Mouse (Mus musculus) T-helper 17 cell (primary cell): ENCODE results near the gene Vmn1r30.

ENCODE experiments used
- in situ Hi-C, 2 experiments: fragments of 300-600 bp; cut with MboI, MseI; formaldehyde crosslinking; loops; 1 replicate in 1 of 2; 2 replicates in 1 of 2; pipeline ENCODE4 v1.15.1; 2025; ENCODE audit warnings: high pct_unique_total_duplicates in 2 of 2

The Vmn1r30 gene

GRCm38 (mm10) chr6:58443285-58443684 lies at the start of gene Vmn1r30:
Gene Vmn1r30 (minus strand): TSS chr6:58443385.
- in situ Hi-C loops = no loop called here

- in situ Hi-C loops = no loop called here
Measured at GRCm38 (mm10) chr6:58475230-58475629, 32.0 kb upstream of the Vmn1r30 start, which contains the start of gene Vmn1r31. Gene Vmn1r31 (minus strand): TSS chr6:58475330.
